Mouse (Mus musculus): ENCODE measurements around the gene Tmc2. TPM values are rescaled to one million over a fixed set of nuclear protein-coding genes. Genes with fewer than 3 reads are reported as not detected.

Tmc2 gene
- total and polyA plus RNA-seq, 3 experiments, result 0.05 TPM; not detected in 2

DNA sequence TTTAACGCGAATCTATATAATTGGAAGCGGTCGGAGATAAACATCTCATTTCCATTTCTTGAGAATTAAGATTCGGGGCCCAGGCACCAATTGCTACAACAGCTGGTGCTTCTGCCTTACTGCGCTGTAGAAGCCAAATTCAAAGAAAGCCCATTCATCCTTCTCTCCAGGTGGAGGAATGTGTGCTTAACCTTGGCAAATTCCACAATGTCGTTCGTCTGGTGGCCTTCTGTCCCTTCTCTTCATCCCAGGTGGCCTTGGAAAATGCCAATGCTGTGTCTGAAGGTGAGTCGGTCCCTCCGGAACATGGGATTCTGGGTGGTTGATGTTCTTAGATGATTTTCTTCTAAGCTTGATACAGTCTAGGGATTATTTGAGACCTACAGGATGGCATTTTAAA lies 79.9 kb downstream of the Tmc2 start:
- Histone ChIP-seq H3K4me3 (ENCODE audit: low read depth, low read length) (peak overlapping the region; percentile 84), H3K4me1 (ENCODE audit: insufficient read depth, low read depth, low read length) (peaks cover 42% of the 10 kb centered on the region), H3K9me3 (replicated peaks) (no peaks in the 10 kb centered on the region), H3K27me3 (ENCODE audit: insufficient read depth, low read length) (no peaks in the 10 kb centered on the region), H3K36me3 (replicated peaks) (peaks cover 53% of the 10 kb centered on the region)
- DNase-seq (ENCODE audit: low spot score) (no peak), ATAC-seq (ENCODE audit: extremely low read depth, insufficient number of reproducible peaks, low FRiP score, poor library complexity, severe bottlenecking) (no peak)
- TF ChIP-seq TAL1 (conservative IDR thresholded peaks at IDR 0.05; ENCODE audit: low read depth, low read length) (no peak), POLR2AphosphoS5 (IDR thresholded peaks at IDR 0.05; ENCODE audit: insufficient replicate concordance, low read depth, low read length) (no peak), GATA2 (IDR thresholded peaks at IDR 0.05; ENCODE audit: borderline replicate concordance, low read depth, low read length) (no peak), CTCF (IDR thresholded peaks at IDR 0.05; ENCODE audit: low read depth, low read length) (no peak), GATA1 (IDR thresholded peaks at IDR 0.05; ENCODE audit: borderline replicate concordance, low read length) (no peak)

DNA sequence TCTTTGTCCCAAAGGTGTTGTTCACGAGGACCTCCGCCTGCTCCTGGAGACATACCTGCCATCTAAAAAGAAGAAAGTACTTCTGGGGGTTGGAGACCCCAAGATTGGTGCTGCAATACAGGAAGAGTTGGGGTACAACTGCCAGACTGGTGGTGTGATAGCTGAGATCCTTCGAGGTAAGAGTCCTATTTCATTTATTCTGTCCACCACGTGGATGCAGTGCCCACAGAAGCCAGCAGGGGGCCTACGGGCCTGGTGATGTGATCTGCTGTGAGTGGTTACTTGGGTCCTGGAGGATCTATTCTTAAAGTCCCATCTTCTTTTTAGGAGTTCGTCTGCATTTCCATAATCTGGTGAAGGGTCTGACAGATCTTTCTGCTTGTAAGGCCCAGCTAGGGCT lies 80.7 kb downstream of the Tmc2 start:
- Histone ChIP-seq H3K4me1 (ENCODE audit: insufficient read depth, low read depth, low read length) (peaks cover 49% of the 10 kb centered on the region), H3K36me3 (replicated peaks) (peaks cover 61% of the 10 kb centered on the region), H3K27me3 (ENCODE audit: insufficient read depth, low read length) (no peaks in the 10 kb centered on the region), H3K4me3 (ENCODE audit: low read depth, low read length) (peak overlapping the region; percentile 84), H3K9me3 (replicated peaks) (no peaks in the 10 kb centered on the region)
- TF ChIP-seq GATA2 (IDR thresholded peaks at IDR 0.05; ENCODE audit: borderline replicate concordance, low read depth, low read length) (no peak), GATA1 (IDR thresholded peaks at IDR 0.05; ENCODE audit: borderline replicate concordance, low read length) (no peak), TAL1 (conservative IDR thresholded peaks at IDR 0.05; ENCODE audit: low read depth, low read length) (no peak), CTCF (IDR thresholded peaks at IDR 0.05; ENCODE audit: low read depth, low read length) (peak; percentile 89), POLR2AphosphoS5 (IDR thresholded peaks at IDR 0.05; ENCODE audit: insufficient replicate concordance, low read depth, low read length) (0 out of 2 replicates have a peak, but pooled peaks have one; percentile 77)
- ATAC-seq (ENCODE audit: extremely low read depth, insufficient number of reproducible peaks, low FRiP score, poor library complexity, severe bottlenecking) (0 out of 2 replicates have a peak, but pooled peaks have one; percentile 30), DNase-seq (ENCODE audit: low spot score) (peak; percentile 68)

DNA sequence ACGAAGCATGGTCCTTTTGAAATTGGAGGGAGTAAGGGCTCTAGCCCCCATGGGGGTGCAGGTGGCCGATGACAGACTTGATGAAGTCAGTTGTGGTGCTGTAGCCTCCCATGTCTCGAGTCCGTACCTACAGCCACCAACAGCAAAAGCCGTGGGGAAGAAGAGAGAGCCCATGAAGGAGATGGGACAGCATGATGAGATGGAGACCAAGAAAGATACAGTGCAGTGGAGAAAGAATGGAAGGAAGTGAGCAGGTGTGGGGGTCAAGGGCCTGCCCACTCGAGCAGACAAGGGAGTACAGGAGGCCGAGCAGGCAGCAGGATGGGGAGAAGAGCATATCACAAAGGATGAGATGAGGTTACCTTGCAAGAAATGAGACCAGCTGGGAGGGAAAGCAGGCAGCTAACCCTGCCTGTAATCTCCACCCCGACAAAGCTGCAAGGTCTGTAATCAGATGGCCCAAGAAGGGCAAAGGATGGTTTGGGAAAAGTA lies 84.7 kb downstream of the Tmc2 start:
- ATAC-seq (ENCODE audit: extremely low read depth, insufficient number of reproducible peaks, low FRiP score, poor library complexity, severe bottlenecking) (no peak), DNase-seq (ENCODE audit: low spot score) (no peak)
- no peak overlapping the region; the same call in 1 of the 2 replicates for H3K4me3 ChIP-seq (ENCODE audit: low read depth, low read length)
- TF ChIP-seq GATA1 (IDR thresholded peaks at IDR 0.05; ENCODE audit: borderline replicate concordance, low read length) (no peak), POLR2AphosphoS5 (IDR thresholded peaks at IDR 0.05; ENCODE audit: insufficient replicate concordance, low read depth, low read length) (no peak), GATA2 (IDR thresholded peaks at IDR 0.05; ENCODE audit: borderline replicate concordance, low read depth, low read length) (no peak), CTCF (IDR thresholded peaks at IDR 0.05; ENCODE audit: low read depth, low read length) (no peak), TAL1 (conservative IDR thresholded peaks at IDR 0.05; ENCODE audit: low read depth, low read length) (no peak)
- no peaks in the 10 kb centered on the region for H3K27me3 ChIP-seq (ENCODE audit: insufficient read depth, low read length)
- H3K9me3 ChIP-seq (replicated peaks), result no peaks in the 10 kb centered on the region
- peaks cover 74% of the 10 kb centered on the region for H3K4me1 ChIP-seq (ENCODE audit: insufficient read depth, low read depth, low read length)
- peaks cover 86% of the 10 kb centered on the region for H3K36me3 ChIP-seq (replicated peaks)

GRCm38 (mm10) chr2:130280224-130280623 lies 85.2 kb downstream of the Tmc2 start:
- no peak for ATAC-seq (ENCODE audit: extremely low read depth, insufficient number of reproducible peaks, low FRiP score, poor library complexity, severe bottlenecking)
- H3K27me3 ChIP-seq (ENCODE audit: insufficient read depth, low read length), result no peaks in the 10 kb centered on the region
- no peak for TF ChIP-seq TAL1 (conservative IDR thresholded peaks at IDR 0.05; ENCODE audit: low read depth, low read length)
- TF ChIP-seq POLR2AphosphoS5 (IDR thresholded peaks at IDR 0.05; ENCODE audit: insufficient replicate concordance, low read depth, low read length), result peak; percentile 86; the same call in 1 of the 2 replicates
- no peak for TF ChIP-seq GATA1 (IDR thresholded peaks at IDR 0.05; ENCODE audit: borderline replicate concordance, low read length)

GRCm38 (mm10) chr2:130280818-130281217 lies 85.8 kb downstream of the Tmc2 start:
- Histone ChIP-seq H3K9me3 (replicated peaks) (no peaks in the 10 kb centered on the region), H3K27me3 (ENCODE audit: insufficient read depth, low read length) (no peaks in the 10 kb centered on the region), H3K4me3 (ENCODE audit: low read depth, low read length) (no peak overlapping the region), H3K36me3 (replicated peaks) (peaks cover 79% of the 10 kb centered on the region), H3K4me1 (ENCODE audit: insufficient read depth, low read depth, low read length) (peaks cover 81% of the 10 kb centered on the region)
- DNase-seq (ENCODE audit: low spot score) (no peak), ATAC-seq (ENCODE audit: extremely low read depth, insufficient number of reproducible peaks, low FRiP score, poor library complexity, severe bottlenecking) (no peak)
- no peak for TF ChIP-seq CTCF (IDR thresholded peaks at IDR 0.05; ENCODE audit: low read depth, low read length)
- TF ChIP-seq POLR2AphosphoS5 (IDR thresholded peaks at IDR 0.05; ENCODE audit: insufficient replicate concordance, low read depth, low read length), result no peak
- no peak for TF ChIP-seq TAL1 (conservative IDR thresholded peaks at IDR 0.05; ENCODE audit: low read depth, low read length)
- no peak for TF ChIP-seq GATA1 (IDR thresholded peaks at IDR 0.05; ENCODE audit: borderline replicate concordance, low read length)
- no peak for TF ChIP-seq GATA2 (IDR thresholded peaks at IDR 0.05; ENCODE audit: borderline replicate concordance, low read depth, low read length)

More at GRCm38 (mm10) chr2:130280224-130280623, 85.2 kb downstream of the Tmc2 start:
- no peaks in the 10 kb centered on the region for H3K9me3 ChIP-seq (replicated peaks)
- H3K36me3 ChIP-seq (replicated peaks), result peaks cover 81% of the 10 kb centered on the region
- no peak for DNase-seq (ENCODE audit: low spot score)
- H3K4me3 ChIP-seq (ENCODE audit: low read depth, low read length), result peak overlapping the region; percentile 5; the same call in 1 of the 2 replicates
- peaks cover 75% of the 10 kb centered on the region for H3K4me1 ChIP-seq (ENCODE audit: insufficient read depth, low read depth, low read length)

DNA sequence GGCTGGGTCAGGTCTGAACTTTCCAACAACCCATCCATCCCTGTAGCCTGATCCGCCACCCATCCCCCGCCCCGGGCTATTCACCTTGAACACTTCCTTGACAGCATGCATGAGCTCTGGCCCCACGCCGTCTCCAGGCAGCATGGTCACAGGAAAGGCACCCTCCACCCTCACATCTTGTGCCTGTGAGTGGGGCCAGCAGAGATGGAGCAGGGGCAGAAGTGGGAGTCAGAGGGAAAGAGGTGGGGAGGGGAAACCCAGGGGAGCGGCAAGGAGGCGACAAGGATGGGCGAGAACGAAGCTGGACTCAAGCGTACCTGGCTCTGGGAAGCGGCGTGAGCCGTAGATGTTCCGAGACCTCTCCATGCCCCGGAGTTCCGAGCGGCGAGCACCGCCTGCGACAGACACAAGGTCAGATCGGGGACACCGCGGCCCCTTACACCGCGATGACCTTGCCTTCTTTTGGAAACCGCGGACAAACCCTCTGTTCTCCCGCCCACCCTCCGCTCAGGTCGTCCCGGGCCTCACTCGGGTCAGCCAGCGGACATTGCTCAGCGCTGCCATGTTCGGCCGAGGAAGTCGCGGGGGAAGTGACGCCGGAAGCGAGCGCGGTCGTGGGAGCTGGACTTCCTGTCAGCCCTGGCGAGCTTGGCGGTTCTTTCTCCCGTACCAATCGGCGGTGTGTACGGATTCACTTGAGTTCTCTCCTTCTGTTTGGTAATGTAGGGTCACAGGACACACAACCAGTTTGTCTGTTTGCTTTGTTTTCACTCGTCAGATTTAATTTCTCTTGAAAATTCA lies 89.1 kb downstream of the Tmc2 start, which contains the start of gene Idh3b:
TSS of gene Idh3b (minus strand) at position 694 of the 801 bp plus-strand sequence.
- Histone ChIP-seq H3K4me3 (ENCODE audit: low read depth, low read length) (peak within 1 kb of the TSS; percentile 97), H3K36me3 (replicated peaks) (peaks cover 60% of the 10 kb centered on the region), H3K4me1 (ENCODE audit: insufficient read depth, low read depth, low read length) (peaks cover 53% of the 10 kb centered on the region), H3K27me3 (ENCODE audit: insufficient read depth, low read length) (no peaks in the 10 kb centered on the region), H3K9me3 (replicated peaks) (no peaks in the 10 kb centered on the region)
- TF ChIP-seq GATA2 (IDR thresholded peaks at IDR 0.05; ENCODE audit: borderline replicate concordance, low read depth, low read length) (no peak), TAL1 (conservative IDR thresholded peaks at IDR 0.05; ENCODE audit: low read depth, low read length) (no peak), GATA1 (IDR thresholded peaks at IDR 0.05; ENCODE audit: borderline replicate concordance, low read length) (no peak), POLR2AphosphoS5 (IDR thresholded peaks at IDR 0.05; ENCODE audit: insufficient replicate concordance, low read depth, low read length) (no peak), CTCF (IDR thresholded peaks at IDR 0.05; ENCODE audit: low read depth, low read length) (no peak)
- ATAC-seq (ENCODE audit: extremely low read depth, insufficient number of reproducible peaks, low FRiP score, poor library complexity, severe bottlenecking) (peak; percentile 66), DNase-seq (ENCODE audit: low spot score) (peak; percentile 82)

Data from G1E (cell line).